Mouse (Mus musculus) frontal cortex, postnatal 14 days (tissue): ENCODE results near the gene Klhl12.
"Not testable (repeated sequence)": the region's sequence is repeated elsewhere in the genome, so short reads cannot be mapped to it uniquely, and the experiment has no call there.

ENCODE experiments used
- DNase-seq, 2 experiments: peaks; one replicate each; pipeline ENCODE4 v3.0.0; 2022; ENCODE audit warnings: low spot score in 2 of 2

Klhl12 gene

DNA sequence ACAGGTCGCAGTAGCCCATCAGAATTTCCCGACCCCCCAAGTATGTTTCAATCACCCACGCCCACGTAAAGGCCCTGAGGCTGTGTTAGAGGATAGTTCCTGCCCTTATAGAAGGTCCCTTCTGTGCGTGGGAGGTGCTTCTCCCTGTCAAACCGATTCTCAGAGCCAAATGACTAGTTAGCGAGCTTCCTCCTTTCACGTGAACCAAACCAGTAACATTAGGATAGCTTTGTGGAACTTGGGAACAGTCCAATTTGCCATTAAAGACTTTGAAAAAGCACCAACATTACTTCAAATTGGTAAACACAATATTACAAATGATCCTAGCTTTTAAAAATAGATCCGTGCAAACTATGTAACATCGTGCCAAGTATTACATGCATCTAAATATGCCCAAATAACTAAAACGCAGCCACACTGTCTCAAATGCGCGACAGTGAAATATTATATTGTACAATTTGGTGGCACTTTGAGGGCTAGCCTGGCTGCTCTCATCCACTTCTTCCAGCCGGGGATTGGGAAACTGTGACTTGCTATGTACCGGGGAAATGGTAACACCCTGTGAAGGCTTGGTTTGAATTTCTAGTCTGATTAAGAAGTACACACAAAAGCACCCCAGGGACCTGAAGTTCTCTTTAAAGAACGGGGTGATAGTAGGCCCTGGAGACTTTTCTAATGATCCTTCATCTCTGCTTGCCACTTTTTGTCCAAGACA is 58.7 kb downstream of the Klhl12 start:
- DNase-seq = no peak

DNA sequence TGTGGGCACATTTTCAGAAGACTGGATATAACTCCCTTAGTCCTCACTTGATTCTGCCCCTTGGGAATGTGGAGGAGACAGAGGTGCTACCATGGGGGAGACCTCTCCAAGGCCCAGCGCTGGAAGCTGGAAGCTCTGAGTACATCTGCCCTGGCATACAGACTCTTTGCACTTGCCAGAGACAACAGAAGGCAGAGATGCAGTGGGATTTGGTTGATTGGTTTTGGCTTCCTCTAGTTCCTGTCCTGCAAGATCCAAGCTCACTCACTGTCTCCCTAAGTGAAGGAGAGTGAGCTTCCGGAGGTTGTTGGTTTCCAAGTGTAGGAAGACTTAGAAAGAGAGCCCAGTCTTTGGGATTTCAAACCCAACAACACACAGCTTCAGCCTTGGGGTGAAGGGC is 60.6 kb downstream of the Klhl12 start:
- no peak for DNase-seq

DNA sequence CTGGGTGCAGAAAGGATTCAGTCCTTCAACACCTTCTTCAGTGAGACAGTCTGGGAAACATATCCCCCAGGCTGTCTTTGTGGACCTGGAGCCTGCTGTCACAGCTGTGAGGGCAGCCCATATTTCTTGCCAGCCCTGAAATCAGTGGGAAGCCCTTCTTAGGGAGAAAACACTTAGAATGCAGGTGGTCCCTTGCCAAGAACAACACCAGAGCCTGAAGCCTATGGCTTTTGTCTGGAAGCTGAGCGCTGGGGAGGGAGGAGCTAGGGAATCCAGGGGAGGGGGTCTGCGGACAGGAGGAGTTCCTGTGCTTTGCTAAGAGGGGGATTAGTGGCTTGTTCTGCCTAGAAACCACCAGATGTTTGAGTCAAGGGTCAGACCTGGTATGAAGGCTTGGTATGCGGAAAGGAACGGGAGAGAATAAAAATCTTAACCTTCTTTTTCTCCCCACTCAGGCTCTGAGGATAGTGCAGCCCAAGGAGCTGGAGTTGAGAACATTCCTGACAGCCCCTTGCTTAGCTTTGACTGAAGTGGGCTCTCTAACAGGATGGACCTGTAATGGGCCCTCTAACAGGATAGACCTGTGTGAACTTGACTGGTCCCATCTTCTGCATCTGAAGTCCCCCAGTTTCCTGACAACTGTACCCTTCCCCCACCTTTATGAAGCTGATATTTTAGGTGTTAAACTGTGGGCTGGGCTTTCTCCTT is 61.3 kb downstream of the Klhl12 start:
- DNase-seq = no peak

DNA sequence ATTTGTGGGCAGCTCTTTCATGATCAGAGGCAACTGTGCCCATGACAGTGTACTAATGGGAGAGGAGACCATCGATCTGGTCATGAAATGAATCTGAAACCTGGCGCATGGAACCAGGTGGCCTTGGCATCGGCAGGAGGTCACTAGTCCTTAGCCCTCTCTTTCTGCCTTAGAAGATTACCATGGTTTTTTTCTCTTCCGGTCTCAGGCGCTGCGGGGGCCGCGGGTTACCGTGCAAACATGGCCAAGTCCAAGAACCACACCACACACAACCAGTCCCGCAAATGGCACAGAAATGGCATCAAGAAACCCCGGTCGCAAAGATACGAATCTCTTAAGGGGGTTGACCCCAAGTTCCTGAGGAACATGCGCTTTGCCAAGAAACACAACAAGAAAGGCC is 62.5 kb downstream of the Klhl12 start:
- not testable (repeated sequence) for DNase-seq

DNA sequence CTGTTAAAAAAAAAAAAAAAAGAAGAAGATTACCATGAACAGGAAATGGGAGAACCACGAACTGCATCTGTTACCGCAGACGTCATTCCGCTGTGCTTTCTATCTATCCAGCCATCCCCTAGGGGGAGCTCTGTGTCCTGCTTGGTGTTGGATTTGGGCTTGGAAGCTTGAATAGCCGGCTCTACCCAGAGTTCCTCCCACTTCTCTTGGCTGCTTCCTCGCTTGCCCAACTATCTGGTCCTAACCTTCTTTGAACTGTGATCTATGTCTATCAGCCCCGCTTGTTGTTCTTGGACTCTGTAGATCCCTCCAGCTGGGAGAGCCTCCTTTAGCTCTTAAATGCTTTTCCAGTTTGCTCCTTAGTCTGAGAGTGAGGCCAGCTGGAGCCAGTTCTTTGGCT is 63.3 kb downstream of the Klhl12 start:
- peak; percentile 58 to 70 for DNase-seq

DNA sequence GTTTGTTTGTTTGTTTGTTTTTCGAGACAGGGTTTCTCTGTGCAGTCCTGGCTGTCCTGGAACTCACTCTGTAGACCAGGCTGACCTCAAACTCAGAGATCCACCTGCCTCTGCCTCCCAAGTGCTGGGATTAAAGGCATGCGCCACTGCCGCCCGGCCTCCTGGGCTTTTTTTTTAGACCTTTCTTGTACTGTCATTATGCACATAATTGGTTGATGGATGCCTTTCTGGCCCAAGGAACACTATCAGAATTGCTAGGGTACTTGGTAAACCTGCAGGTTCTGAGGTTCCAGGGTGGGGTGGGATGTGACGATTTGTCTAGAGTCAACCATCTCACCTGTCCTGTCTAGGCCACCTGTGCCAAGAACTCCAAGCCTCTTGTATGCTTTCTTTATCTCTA is 63.9 kb downstream of the Klhl12 start:
- DNase-seq = not testable (repeated sequence)

DNA sequence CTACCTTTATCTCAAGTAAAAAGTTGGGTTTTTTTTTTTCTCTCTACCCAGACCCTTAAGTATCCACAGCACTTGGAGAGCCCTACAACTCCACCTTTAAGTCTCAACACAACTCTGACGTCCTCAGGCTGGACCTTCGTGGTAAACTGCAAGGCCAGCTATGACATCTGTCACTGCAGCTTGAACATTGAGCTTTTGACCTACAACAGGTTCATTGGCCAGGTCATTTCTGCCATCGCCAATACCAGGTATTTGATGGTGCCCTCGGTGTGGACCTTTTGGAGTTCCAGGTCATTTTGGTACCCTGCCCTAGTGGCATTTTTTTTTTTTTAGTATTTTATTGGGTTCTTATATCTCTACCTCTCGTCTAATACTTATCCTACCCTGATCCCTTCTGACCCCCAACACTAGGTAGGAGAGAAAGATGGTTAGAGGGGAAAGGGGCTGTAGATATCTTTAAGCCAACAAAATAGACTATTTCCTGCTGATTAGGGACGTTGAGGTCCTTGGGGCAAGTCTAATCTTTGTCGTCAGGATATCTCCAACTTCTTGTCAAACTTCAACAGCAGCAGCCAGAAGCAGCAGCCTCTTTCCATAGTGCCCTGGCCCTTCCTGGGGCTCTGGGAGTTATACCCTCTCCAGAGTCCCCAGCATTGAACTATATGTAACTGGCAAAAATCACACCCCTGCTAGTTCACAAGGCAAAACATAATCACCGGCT is 64.8 kb downstream of the Klhl12 start:
- DNase-seq = no peak

DNA sequence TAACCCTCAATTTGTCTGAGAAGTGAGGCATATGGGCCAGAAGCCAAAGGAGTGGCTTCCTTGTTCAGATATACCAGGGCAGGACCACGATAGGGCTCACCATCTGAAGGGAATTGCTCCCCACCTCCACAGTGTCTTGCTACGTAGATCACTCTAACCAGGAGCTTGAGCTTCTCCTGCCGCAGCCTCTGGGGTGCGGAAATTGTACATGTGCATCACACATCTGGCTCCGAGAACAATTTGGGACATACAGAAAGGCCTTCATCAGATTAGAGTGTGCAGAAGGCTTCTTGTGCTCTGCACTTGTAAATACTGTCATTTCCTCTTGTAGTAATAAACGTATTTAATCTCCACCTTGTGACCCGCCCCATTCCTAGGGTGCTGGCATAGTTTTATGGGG is 65.8 kb downstream of the Klhl12 start:
- no peak for DNase-seq

DNA sequence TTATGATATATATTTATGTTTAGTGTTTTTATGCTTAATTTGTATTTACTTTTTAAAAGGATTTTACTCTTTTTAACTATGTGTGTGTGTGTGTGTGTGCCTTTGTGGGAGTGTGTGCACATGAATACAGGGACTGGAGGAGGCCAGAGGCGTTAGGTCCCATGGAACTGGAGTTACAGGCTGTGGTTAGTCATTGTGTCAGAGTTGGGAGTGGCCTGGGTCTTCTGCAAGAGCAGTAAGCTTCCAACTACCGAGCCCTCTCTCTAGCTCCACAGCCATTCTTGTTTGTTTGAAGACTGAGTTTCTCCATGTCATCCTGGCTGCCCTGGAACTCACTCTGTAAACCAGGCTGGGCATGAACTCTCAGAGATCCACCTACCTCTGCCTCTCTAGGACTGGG is 67.0 kb downstream of the Klhl12 start:
- no peak for DNase-seq

DNA sequence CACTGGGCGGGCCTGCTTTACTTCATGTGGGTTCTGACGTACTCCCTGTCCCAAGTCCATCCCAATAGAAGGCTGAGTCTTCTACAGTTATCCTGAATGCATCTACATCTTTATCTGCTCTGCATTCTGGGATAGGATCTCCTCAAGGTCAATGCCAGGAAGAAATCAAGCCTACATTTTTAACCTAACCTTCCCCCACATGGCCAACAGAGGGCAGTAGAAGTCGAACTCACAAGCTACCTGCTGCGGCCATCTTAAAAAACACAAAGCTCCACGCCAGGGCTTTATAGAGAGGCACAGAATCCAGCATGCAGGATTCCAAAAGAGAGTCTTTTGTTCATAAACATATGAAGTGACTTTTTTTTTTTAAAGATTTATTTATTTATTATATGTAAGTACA is 69.1 kb downstream of the Klhl12 start:
- no peak for DNase-seq

DNA sequence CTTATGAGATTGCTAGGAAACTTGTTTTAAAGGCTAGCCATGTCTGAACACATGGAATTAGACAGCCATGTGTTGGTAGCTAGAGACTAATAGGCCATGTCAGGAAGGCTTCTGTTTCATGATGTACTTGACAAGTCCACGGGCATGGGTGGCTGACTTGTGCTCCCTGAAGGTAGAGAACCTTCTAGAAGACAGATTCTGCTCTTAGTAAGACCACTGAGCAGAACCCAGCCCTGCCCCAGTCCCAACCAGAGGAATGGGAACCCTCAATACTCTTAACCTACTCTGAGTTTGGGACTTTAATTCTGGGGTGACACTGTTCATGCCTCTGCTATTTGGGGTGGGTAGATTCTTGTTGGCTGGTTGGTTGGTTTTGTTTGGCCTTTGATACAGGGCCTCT is 69.7 kb downstream of the Klhl12 start:
- DNase-seq = no peak

DNA sequence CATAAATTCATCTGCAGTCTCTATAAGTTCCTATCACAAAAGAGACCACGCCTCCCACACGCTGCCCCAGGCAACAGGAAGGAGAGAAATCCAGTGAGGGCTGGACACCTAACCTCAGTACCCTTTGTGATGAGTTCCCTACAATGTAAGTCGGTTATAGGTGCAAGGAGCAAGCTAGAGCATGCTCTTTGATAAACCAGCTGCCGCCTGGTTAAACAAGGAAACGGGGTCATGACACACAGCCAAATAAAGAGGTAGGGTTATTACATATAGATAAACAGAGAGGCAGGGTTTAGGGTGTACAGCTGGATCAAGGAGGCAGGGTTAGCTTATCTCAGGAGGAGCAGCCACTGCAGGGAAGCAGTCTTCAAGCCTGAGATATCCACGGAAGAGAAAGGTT is 71.4 kb downstream of the Klhl12 start:
- no peak for DNase-seq

DNA sequence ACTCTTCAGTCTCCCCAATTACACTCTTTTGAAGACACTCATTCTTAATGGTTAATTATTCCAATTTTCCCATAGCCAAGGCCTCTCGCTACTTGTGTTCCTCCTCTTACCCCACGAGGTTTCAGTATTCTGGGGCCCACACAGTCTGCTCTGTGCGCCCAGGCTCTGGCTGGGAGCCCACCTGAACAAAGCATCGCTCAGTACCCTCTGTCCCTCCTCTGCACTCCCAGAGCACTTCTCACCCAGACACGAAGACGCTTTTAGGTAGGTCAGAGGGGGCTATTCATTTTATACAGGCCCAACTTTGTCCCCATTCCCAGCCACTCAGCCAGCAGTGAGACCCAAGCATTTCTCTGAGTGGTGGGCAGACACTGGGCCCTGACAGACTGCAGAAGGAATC is 75.3 kb downstream of the Klhl12 start:
- peak; percentile 26 to 51 for DNase-seq

DNA sequence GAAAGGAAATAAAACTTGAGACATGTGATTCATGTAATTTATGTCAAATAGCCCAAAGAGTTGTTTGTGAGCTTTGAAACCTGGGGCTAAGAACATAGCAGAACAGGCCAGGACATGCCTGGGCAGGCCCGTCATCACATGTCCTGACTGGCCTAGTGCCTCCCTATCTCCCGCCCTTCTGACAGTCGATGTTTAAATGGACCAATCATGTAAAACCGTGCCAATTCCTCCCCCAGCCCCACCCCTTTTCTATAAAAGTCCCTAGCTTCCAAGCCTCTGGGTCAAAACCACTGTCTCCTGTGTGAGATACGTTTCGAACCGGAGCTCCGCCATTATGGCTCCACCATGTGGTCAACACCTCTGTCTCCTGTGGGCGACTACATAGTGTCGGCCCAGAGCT is 78.4 kb downstream of the Klhl12 start:
- DNase-seq = not testable (repeated sequence)

DNA sequence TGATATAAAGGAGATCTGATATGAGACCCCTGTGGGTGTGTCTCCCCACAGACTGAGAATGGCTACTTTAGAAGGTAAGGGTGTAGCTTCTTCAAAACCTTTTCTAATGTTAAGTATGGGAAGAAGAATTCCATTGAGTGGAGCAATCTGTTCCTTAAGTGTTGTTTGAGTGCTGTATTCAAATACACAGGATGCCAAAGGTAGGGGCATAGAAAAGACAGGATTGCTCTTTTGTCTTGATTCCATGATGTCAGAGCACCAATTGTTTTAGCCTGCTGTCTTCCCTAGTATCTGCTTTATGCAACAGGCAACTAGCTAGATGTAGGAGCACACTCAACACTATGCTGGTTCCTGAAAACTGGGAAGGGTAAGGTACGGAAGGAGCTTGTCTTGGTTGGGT is 79.7 kb downstream of the Klhl12 start:
- no peak for DNase-seq

DNA sequence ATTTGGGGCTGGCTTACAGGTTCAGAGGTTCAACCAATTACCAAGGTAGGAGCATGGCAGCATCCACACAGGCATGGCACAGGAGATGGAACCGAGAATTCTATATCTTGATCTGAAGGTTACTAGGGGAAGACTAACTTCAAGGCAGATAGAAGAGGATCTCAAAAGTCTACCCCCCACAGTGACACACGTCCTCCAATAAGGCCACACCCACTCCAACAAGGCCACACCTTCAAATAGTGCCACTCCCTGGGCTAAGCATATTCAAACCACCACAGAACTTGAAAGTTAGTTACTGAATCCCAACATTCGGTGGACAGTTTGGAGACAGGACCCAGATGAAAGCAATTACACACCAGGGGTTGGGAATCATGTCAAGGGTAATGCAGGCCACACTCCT is 80.2 kb downstream of the Klhl12 start:
- DNase-seq = no peak

DNA sequence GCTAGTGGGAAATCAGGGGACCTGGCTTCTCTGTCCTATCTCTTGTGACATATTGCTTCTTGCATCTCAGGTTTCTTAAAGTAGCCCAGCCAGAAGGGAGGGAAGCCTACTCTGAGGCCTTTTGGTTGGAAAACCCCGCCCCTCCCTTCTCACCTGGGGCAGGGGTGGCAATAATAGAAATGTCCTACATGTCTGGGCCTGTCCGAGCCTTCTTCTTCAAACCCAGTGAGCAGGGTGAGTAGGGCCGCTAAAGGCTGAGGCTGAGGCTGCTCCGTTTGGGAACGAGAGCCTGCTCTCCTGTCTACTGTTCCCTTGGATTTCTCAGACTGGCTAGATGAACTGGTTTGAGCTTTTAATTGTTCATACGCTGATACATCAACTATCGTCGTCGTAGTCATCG is 85.3 kb downstream of the Klhl12 start:
- DNase-seq = no peak
